Mouse (Mus musculus): ENCODE results near the gene Kxd1.

DNA sequence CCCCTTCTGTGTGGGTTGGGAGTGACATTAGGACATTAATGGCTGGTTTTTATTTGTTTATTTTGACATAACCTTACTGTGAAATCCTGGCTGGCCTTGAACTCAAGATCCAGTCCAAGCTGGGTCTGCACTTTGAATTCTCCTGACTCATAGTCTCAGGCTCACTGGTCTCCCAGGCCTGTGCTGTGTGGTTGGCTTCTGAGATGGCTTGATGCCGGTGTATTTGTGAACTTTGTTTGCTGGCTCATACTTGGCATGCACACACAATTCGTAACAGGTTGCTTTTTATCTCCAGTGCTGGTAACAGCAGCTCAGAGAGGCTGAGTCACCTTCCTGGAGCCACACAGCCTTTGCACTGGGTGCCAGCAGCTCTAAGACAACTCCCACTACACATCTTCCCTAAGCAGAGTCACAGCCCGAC lies 2.0 kb upstream of the Kxd1 start:
- TF ChIP-seq CTCF (IDR thresholded peaks at IDR 0.05; ENCODE audit: borderline replicate concordance, insufficient read depth, low read depth, low read length): no peak
- no peak for TF ChIP-seq POLR2A (IDR thresholded peaks at IDR 0.05; ENCODE audit: borderline replicate concordance, insufficient read depth, low read length)
